Mouse (Mus musculus): ENCODE measurements at regions not wholly inside any gene's neighbourhood (a gene's known extent, or its start where the extent isn't known, plus 50 kb on each side); places are given as distances from the start of the nearest gene placed in this dataset.

- ATAC-seq (ENCODE audit: insufficient read depth, low read depth) (no peak), DNase-seq (ENCODE audit: low spot score) (no peak)
- Histone ChIP-seq H3K4me3 (ENCODE audit: low read depth, low read length) (no peak overlapping the region), H3K27me3 (ENCODE audit: control insufficient read depth, insufficient read depth, low read length) (no peaks in the 10 kb centered on the region), H3K27ac (ENCODE audit: low read depth) (no peak overlapping the region), H3K9ac (replicated peaks; ENCODE audit: low read depth, low read length) (no peak overlapping the region), H3K4me2 (ENCODE audit: low read depth, low read length) (no peak overlapping the region), H3K4me1 (ENCODE audit: control insufficient read depth, insufficient read depth) (no peaks in the 10 kb centered on the region), H3K36me3 (replicated peaks; ENCODE audit: control insufficient read depth, insufficient read depth, low read length) (no peaks in the 10 kb centered on the region), H3K9me3 (replicated peaks; ENCODE audit: control insufficient read depth, low read length) (no peaks in the 10 kb centered on the region)
- WGBS, result 61% methylated on average over 2 of the region's 2 CpGs
- no peak for TF ChIP-seq CTCF (IDR thresholded peaks at IDR 0.05; ENCODE audit: low read depth)
- no peak for TF ChIP-seq EP300 (IDR thresholded peaks at IDR 0.05; ENCODE audit: low read depth)
Measured at GRCm38 (mm10) chr16:25478300-25478699, 191.7 kb downstream of the Tprg start.

GRCm38 (mm10) chr16:25483831-25484254 lies 197.2 kb downstream of the Tprg start:
- Histone ChIP-seq H3K4me3 (ENCODE audit: low read depth, low read length) (no peak overlapping the region), H3K9ac (replicated peaks; ENCODE audit: low read depth, low read length) (no peak overlapping the region), H3K4me2 (ENCODE audit: low read depth, low read length) (no peak overlapping the region), H3K27me3 (ENCODE audit: control insufficient read depth, insufficient read depth, low read length) (no peaks in the 10 kb centered on the region), H3K9me3 (replicated peaks; ENCODE audit: control insufficient read depth, low read length) (no peaks in the 10 kb centered on the region), H3K36me3 (replicated peaks; ENCODE audit: control insufficient read depth, insufficient read depth, low read length) (no peaks in the 10 kb centered on the region), H3K27ac (ENCODE audit: low read depth) (no peak overlapping the region), H3K4me1 (ENCODE audit: control insufficient read depth, insufficient read depth) (0 out of 2 replicates have a peak, but pooled peaks cover 4% of the 10 kb centered on the region)
- ATAC-seq (ENCODE audit: insufficient read depth, low read depth) (no peak; the same call in 1 of the 2 replicates), DNase-seq (ENCODE audit: low spot score) (no peak)
- TF ChIP-seq CTCF (IDR thresholded peaks at IDR 0.05; ENCODE audit: low read depth) (no peak), EP300 (IDR thresholded peaks at IDR 0.05; ENCODE audit: low read depth) (no peak)
- 35% methylated on average over 5 of the region's 5 CpGs for WGBS

- no peak overlapping the region for H3K4me3 ChIP-seq (ENCODE audit: low read depth, low read length)
- no peak for ATAC-seq (ENCODE audit: insufficient read depth, low read depth)
- TF ChIP-seq CTCF (IDR thresholded peaks at IDR 0.05; ENCODE audit: low read depth) (no peak), EP300 (IDR thresholded peaks at IDR 0.05; ENCODE audit: low read depth) (no peak)
- DNase-seq (ENCODE audit: low spot score), result no peak
- WGBS, result 91% methylated on average over 9 of the region's 9 CpGs
- no peak overlapping the region for H3K27ac ChIP-seq (ENCODE audit: low read depth)
- H3K9me3 ChIP-seq (replicated peaks; ENCODE audit: control insufficient read depth, low read length), result no peaks in the 10 kb centered on the region
- H3K9ac ChIP-seq (replicated peaks; ENCODE audit: low read depth, low read length), result no peak overlapping the region
- H3K36me3 ChIP-seq (replicated peaks; ENCODE audit: control insufficient read depth, insufficient read depth, low read length), result no peaks in the 10 kb centered on the region
- H3K27me3 ChIP-seq (ENCODE audit: control insufficient read depth, insufficient read depth, low read length), result no peaks in the 10 kb centered on the region
- H3K4me1 ChIP-seq (ENCODE audit: control insufficient read depth, insufficient read depth), result 0 out of 2 replicates have a peak, but pooled peaks cover 4% of the 10 kb centered on the region
- no peak overlapping the region for H3K4me2 ChIP-seq (ENCODE audit: low read depth, low read length)
Measured at GRCm38 (mm10) chr16:25485007-25485406, 198.4 kb downstream of the Tprg start.

- no peak overlapping the region for H3K4me3 ChIP-seq (ENCODE audit: low read depth, low read length)
- H3K4me1 ChIP-seq (ENCODE audit: control insufficient read depth, insufficient read depth), result 0 out of 2 replicates have a peak, but pooled peaks cover 4% of the 10 kb centered on the region
- no peak overlapping the region for H3K4me2 ChIP-seq (ENCODE audit: low read depth, low read length)
- H3K36me3 ChIP-seq (replicated peaks; ENCODE audit: control insufficient read depth, insufficient read depth, low read length), result no peaks in the 10 kb centered on the region
- no peaks in the 10 kb centered on the region for H3K9me3 ChIP-seq (replicated peaks; ENCODE audit: control insufficient read depth, low read length)
- ATAC-seq (ENCODE audit: insufficient read depth, low read depth) (no peak), DNase-seq (ENCODE audit: low spot score) (no peak)
- H3K9ac ChIP-seq (replicated peaks; ENCODE audit: low read depth, low read length), result no peak overlapping the region
- 86% methylated on average over 4 of the region's 4 CpGs for WGBS
- no peak for TF ChIP-seq EP300 (IDR thresholded peaks at IDR 0.05; ENCODE audit: low read depth)
- TF ChIP-seq CTCF (IDR thresholded peaks at IDR 0.05; ENCODE audit: low read depth), result no peak
- H3K27ac ChIP-seq (ENCODE audit: low read depth), result no peak overlapping the region
- no peaks in the 10 kb centered on the region for H3K27me3 ChIP-seq (ENCODE audit: control insufficient read depth, insufficient read depth, low read length)
Measured at GRCm38 (mm10) chr16:25486477-25487094, 197.0 kb upstream of the Trp63 start.

GRCm38 (mm10) chr16:25490847-25491246 lies 192.7 kb upstream of the Trp63 start:
- no peak for DNase-seq (ENCODE audit: low spot score)
- TF ChIP-seq CTCF (IDR thresholded peaks at IDR 0.05; ENCODE audit: low read depth) (no peak), EP300 (IDR thresholded peaks at IDR 0.05; ENCODE audit: low read depth) (no peak)
- 84% methylated on average over 3 of the region's 3 CpGs for WGBS
- H3K4me2 ChIP-seq (ENCODE audit: low read depth, low read length), result no peak overlapping the region
- no peak overlapping the region for H3K4me3 ChIP-seq (ENCODE audit: low read depth, low read length)
- H3K27me3 ChIP-seq (ENCODE audit: control insufficient read depth, insufficient read depth, low read length), result no peaks in the 10 kb centered on the region
- H3K9ac ChIP-seq (replicated peaks; ENCODE audit: low read depth, low read length), result no peak overlapping the region
- H3K27ac ChIP-seq (ENCODE audit: low read depth), result no peak overlapping the region
- no peaks in the 10 kb centered on the region for H3K36me3 ChIP-seq (replicated peaks; ENCODE audit: control insufficient read depth, insufficient read depth, low read length)
- ATAC-seq (ENCODE audit: insufficient read depth, low read depth), result no peak
- H3K9me3 ChIP-seq (replicated peaks; ENCODE audit: control insufficient read depth, low read length), result no peaks in the 10 kb centered on the region
- no peaks in the 10 kb centered on the region for H3K4me1 ChIP-seq (ENCODE audit: control insufficient read depth, insufficient read depth)

- no peaks in the 10 kb centered on the region for H3K27me3 ChIP-seq (ENCODE audit: control insufficient read depth, insufficient read depth, low read length)
- no peak for ATAC-seq (ENCODE audit: insufficient read depth, low read depth)
- TF ChIP-seq EP300 (IDR thresholded peaks at IDR 0.05; ENCODE audit: low read depth) (no peak), CTCF (IDR thresholded peaks at IDR 0.05; ENCODE audit: low read depth) (no peak)
Measured at GRCm38 (mm10) chr16:25494153-25494552, 189.4 kb upstream of the Trp63 start.

More at GRCm38 (mm10) chr16:25494153-25494552, 189.4 kb upstream of the Trp63 start:
- Histone ChIP-seq H3K4me2 (ENCODE audit: low read depth, low read length) (no peak overlapping the region), H3K9me3 (replicated peaks; ENCODE audit: control insufficient read depth, low read length) (no peaks in the 10 kb centered on the region), H3K36me3 (replicated peaks; ENCODE audit: control insufficient read depth, insufficient read depth, low read length) (no peaks in the 10 kb centered on the region), H3K4me1 (ENCODE audit: control insufficient read depth, insufficient read depth) (no peaks in the 10 kb centered on the region), H3K4me3 (ENCODE audit: low read depth, low read length) (no peak overlapping the region), H3K27ac (ENCODE audit: low read depth) (no peak overlapping the region), H3K9ac (replicated peaks; ENCODE audit: low read depth, low read length) (no peak overlapping the region)
- 75% methylated on average over 3 of the region's 3 CpGs for WGBS
- DNase-seq (ENCODE audit: low spot score), result no peak
